Mouse (Mus musculus): ENCODE results near the gene Kremen2. TPM values are rescaled to one million over a fixed set of nuclear protein-coding genes. Genes with fewer than 3 reads are reported as not detected.

Gene Kremen2
- total RNA-seq, 2 experiments from 2014 or later, result 0.52 TPM; not detected in 1

GRCm38 (mm10) chr17:23739202-23740135 is 6.2 kb downstream of the Kremen2 start:
- ATAC-seq (replicated peaks; ENCODE audit: low FRiP score, low TSS enrichment, poor library complexity, severe bottlenecking), result no peak

GRCm38 (mm10) chr17:23738836-23739201 is 6.8 kb downstream of the Kremen2 start:
- ATAC-seq (replicated peaks; ENCODE audit: low FRiP score, low TSS enrichment, poor library complexity, severe bottlenecking), result no peak

GRCm38 (mm10) chr17:23737493-23738445 is 7.9 kb downstream of the Kremen2 start:
- ATAC-seq (replicated peaks; ENCODE audit: low FRiP score, low TSS enrichment, poor library complexity, severe bottlenecking), result peak; percentile 29

GRCm38 (mm10) chr17:23734341-23734740 is 11.3 kb downstream of the Kremen2 start:
- ATAC-seq (replicated peaks; ENCODE audit: low FRiP score, low TSS enrichment, poor library complexity, severe bottlenecking), result no peak

GRCm38 (mm10) chr17:23730441-23730840 is 15.2 kb downstream of the Kremen2 start:
- ATAC-seq (replicated peaks; ENCODE audit: low FRiP score, low TSS enrichment, poor library complexity, severe bottlenecking), result no peak

GRCm38 (mm10) chr17:23726758-23727142 is 18.9 kb downstream of the Kremen2 start:
- ATAC-seq (replicated peaks; ENCODE audit: low FRiP score, low TSS enrichment, poor library complexity, severe bottlenecking), result peak; percentile 68

- peak; percentile 89 for ATAC-seq (replicated peaks; ENCODE audit: low FRiP score, low TSS enrichment, poor library complexity, severe bottlenecking)
Observed at GRCm38 (mm10) chr17:23725999-23726757, 19.5 kb downstream of the Kremen2 start, which contains the start of gene Pkmyt1. Gene Pkmyt1, plus strand, starts transcription at chr17:23726336.

GRCm38 (mm10) chr17:23725477-23725876 is 20.2 kb downstream of the Kremen2 start:
- ATAC-seq (replicated peaks; ENCODE audit: low FRiP score, low TSS enrichment, poor library complexity, severe bottlenecking), result peak; percentile 7; the same call in 1 of the 2 replicates

- no peak for ATAC-seq (replicated peaks; ENCODE audit: low FRiP score, low TSS enrichment, poor library complexity, severe bottlenecking)
Observed at GRCm38 (mm10) chr17:23722376-23723125, 23.1 kb downstream of the Kremen2 start, which contains the start of gene 1520401A03Rik. Gene 1520401A03Rik, minus strand, starts transcription at chr17:23722783.

- ATAC-seq (replicated peaks; ENCODE audit: low FRiP score, low TSS enrichment, poor library complexity, severe bottlenecking), result no peak
Observed at GRCm38 (mm10) chr17:23721886-23722285, 23.7 kb downstream of the Kremen2 start.

- ATAC-seq (replicated peaks; ENCODE audit: low FRiP score, low TSS enrichment, poor library complexity, severe bottlenecking), result no peak
Observed at GRCm38 (mm10) chr17:23719455-23719854, 26.2 kb downstream of the Kremen2 start.

GRCm38 (mm10) chr17:23717003-23717402 is 28.6 kb downstream of the Kremen2 start:
- no peak for ATAC-seq (replicated peaks; ENCODE audit: low FRiP score, low TSS enrichment, poor library complexity, severe bottlenecking)

GRCm38 (mm10) chr17:23706212-23706611 is 39.4 kb downstream of the Kremen2 start:
- peak; percentile 75 for ATAC-seq (replicated peaks; ENCODE audit: low FRiP score, low TSS enrichment, poor library complexity, severe bottlenecking)

GRCm38 (mm10) chr17:23705525-23706104 is 40.0 kb downstream of the Kremen2 start:
- ATAC-seq (replicated peaks; ENCODE audit: low FRiP score, low TSS enrichment, poor library complexity, severe bottlenecking), result no peak

GRCm38 (mm10) chr17:23704741-23705140 is 40.9 kb downstream of the Kremen2 start:
- no peak for ATAC-seq (replicated peaks; ENCODE audit: low FRiP score, low TSS enrichment, poor library complexity, severe bottlenecking)

- no peak for ATAC-seq (replicated peaks; ENCODE audit: low FRiP score, low TSS enrichment, poor library complexity, severe bottlenecking)
Observed at GRCm38 (mm10) chr17:23703301-23703700, 42.3 kb downstream of the Kremen2 start.

GRCm38 (mm10) chr17:23700079-23700478 is 45.6 kb downstream of the Kremen2 start:
- ATAC-seq (replicated peaks; ENCODE audit: low FRiP score, low TSS enrichment, poor library complexity, severe bottlenecking), result peak; percentile 100
